Mouse (Mus musculus): ENCODE measurements around the gene Amd1.

GRCm38 (mm10) chr10:40273938-40274337, 28.0 kb downstream of the Amd1 start:
- TF ChIP-seq POLR2A (IDR thresholded peaks at IDR 0.05; ENCODE audit: insufficient read length, low read depth) (no peak), CEBPB (IDR thresholded peaks at IDR 0.05; ENCODE audit: insufficient read depth, poor library complexity, severe bottlenecking) (no peak), POLR2AphosphoS2 (IDR thresholded peaks at IDR 0.05; ENCODE audit: insufficient read length, low read depth) (no peak), REST (IDR thresholded peaks at IDR 0.05; ENCODE audit: insufficient read depth, insufficient read length) (no peak), USF1 (IDR thresholded peaks at IDR 0.05; ENCODE audit: low read depth) (no peak), E2F4 (IDR thresholded peaks at IDR 0.05; ENCODE audit: insufficient read depth) (no peak), MYOG (IDR thresholded peaks at IDR 0.05; ENCODE audit: control insufficient read depth in 1 of 3, insufficient read depth in 1 of 3, insufficient read length in 2 of 3, low read depth in 2 of 3) (no peak), MAX (IDR thresholded peaks at IDR 0.05; ENCODE audit: low read depth) (no peak), TCF12 (IDR thresholded peaks at IDR 0.05; ENCODE audit: insufficient read depth, poor library complexity, severe bottlenecking) (no peak), MYOD1 (IDR thresholded peaks at IDR 0.05; ENCODE audit: control insufficient read depth in 1 of 3, insufficient read length in 2 of 3, low read depth in 2 of 3) (no peak)
